Comparison of ENCODE assay signal across 20 mouse cellular contexts in the genomic region with DNA sequence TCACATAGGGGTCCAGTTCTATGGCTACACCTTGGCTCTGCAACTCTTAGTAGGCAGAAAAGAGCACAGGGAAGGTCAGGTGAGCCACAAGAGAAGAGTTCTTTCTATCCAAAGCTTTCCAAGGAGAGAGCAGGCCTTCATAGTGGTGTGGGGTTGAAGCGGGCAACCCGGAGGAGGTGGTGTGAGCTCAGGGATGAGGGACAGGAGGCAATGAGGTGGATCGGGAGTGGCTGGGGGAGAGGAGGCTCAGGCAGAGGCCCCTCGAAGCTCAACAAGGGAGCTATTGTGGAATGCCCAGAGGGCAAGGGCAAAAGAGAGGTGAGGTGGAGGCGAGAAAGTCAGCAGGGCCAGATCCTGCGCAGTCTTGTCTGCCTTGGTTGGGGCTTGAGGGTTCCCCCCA. TPM values are rescaled to one million over a fixed set of nuclear protein-coding genes. Genes with fewer than 3 reads are reported as not detected.
A peak's percentile ranks its signal among the peaks of the same experiment; 100 is the strongest.
DNase-seq lines count a peak whose midpoint lies in the region; ATAC-seq lines count a peak whose summit lies in the region.
"Had no signal": no experiment of that assay in that cellular context is flagged by ENCODE, and none has a peak within 500 bp of the region (broad histone marks: within the 10 kb centered on the region; RNA-seq: fewer than 3 reads in every experiment).

No protein-coding gene starts in this region.

- H3K27ac ChIP-seq in forebrain, embryonic 10.5 days: 0 out of 2 replicates have a peak overlapping the region, but pooled peaks have one; percentile 35
- H3K27ac ChIP-seq in forebrain, embryonic 12.5 days: no peak overlapping the region
- no peak overlapping the region for H3K27ac ChIP-seq in kidney, embryonic 15.5 days
- 0 out of 2 replicates have a peak overlapping the region, but pooled peaks have one; percentile 7 for H3K27ac ChIP-seq in liver, embryonic 12.5 days
- 0 out of 2 replicates have a peak overlapping the region, but pooled peaks have one; percentile 48 for H3K27ac ChIP-seq in embryonic facial prominence, embryonic 10.5 days (replicated peaks)
- H3K27ac ChIP-seq: embryonic facial prominence, embryonic 12.5 days; heart, embryonic 13.5 days; hindbrain, embryonic 12.5 days had no signal

- no peak for DNase-seq in forebrain, embryonic 10.5 days (ENCODE audit: extremely low spot score, low spot score)
- DNase-seq in kidney, postnatal 14 days: no peak
- no peak for DNase-seq in liver
- no peak for DNase-seq in embryonic facial prominence, embryonic 10.5 days (ENCODE audit: low spot score)
- DNase-seq: adrenal gland, postnatal 10 days; B cell, adult 2 months; cerebellum, adult 11 months; cerebellum, adult 8-10 months; cerebellum, postnatal 14 days; embryo, embryonic 11 days; heart, postnatal 36 days had no signal

- H3K4me2 ChIP-seq in forebrain, embryonic 12.5 days: no peak overlapping the region
- H3K4me2 ChIP-seq in kidney, embryonic 15.5 days: no peak overlapping the region
- no peak overlapping the region for H3K4me2 ChIP-seq in liver, embryonic 12.5 days
- H3K4me2 ChIP-seq: embryonic facial prominence, embryonic 12.5 days; heart, embryonic 13.5 days; hindbrain, embryonic 12.5 days had no signal

- no peak overlapping the region for H3K4me3 ChIP-seq in forebrain, embryonic 10.5 days
- no peak overlapping the region for H3K4me3 ChIP-seq in forebrain, embryonic 12.5 days (replicated peaks)
- H3K4me3 ChIP-seq in kidney, embryonic 15.5 days (replicated peaks): no peak overlapping the region
- H3K4me3 ChIP-seq in liver, embryonic 12.5 days: no peak overlapping the region
- no peak overlapping the region for H3K4me3 ChIP-seq in embryonic facial prominence, embryonic 10.5 days
- H3K4me3 ChIP-seq: embryonic facial prominence, embryonic 12.5 days; heart, embryonic 13.5 days; hindbrain, embryonic 12.5 days had no signal

- H3K9me3 ChIP-seq in forebrain, embryonic 10.5 days: no peaks in the 10 kb centered on the region
- H3K9me3 ChIP-seq in forebrain, embryonic 12.5 days: no peaks in the 10 kb centered on the region
- no peaks in the 10 kb centered on the region for H3K9me3 ChIP-seq in kidney, embryonic 15.5 days (replicated peaks)
- no peaks in the 10 kb centered on the region for H3K9me3 ChIP-seq in liver, embryonic 12.5 days (replicated peaks)
- H3K9me3 ChIP-seq in embryonic facial prominence, embryonic 10.5 days: no peaks in the 10 kb centered on the region
- H3K9me3 ChIP-seq: embryonic facial prominence, embryonic 12.5 days; heart, embryonic 13.5 days; hindbrain, embryonic 12.5 days had no signal

- H3K36me3 ChIP-seq in forebrain, embryonic 10.5 days (replicated peaks): no peaks in the 10 kb centered on the region
- H3K36me3 ChIP-seq in forebrain, embryonic 12.5 days (replicated peaks): no peaks in the 10 kb centered on the region
- H3K36me3 ChIP-seq in kidney, embryonic 15.5 days: no peaks in the 10 kb centered on the region
- no peaks in the 10 kb centered on the region for H3K36me3 ChIP-seq in liver, embryonic 12.5 days
- H3K36me3 ChIP-seq in embryonic facial prominence, embryonic 10.5 days (replicated peaks): no peaks in the 10 kb centered on the region
- H3K36me3 ChIP-seq: embryonic facial prominence, embryonic 12.5 days; G1E; heart, embryonic 13.5 days; hindbrain, embryonic 12.5 days had no signal

- WGBS in forebrain, embryonic 10.5 days: 63% methylated on average over 6 of the region's 6 CpGs
- 70% methylated on average over 6 of the region's 6 CpGs for WGBS in forebrain, embryonic 12.5 days
- WGBS in kidney, embryonic 15.5 days: 20% methylated on average over 6 of the region's 6 CpGs
- 72% methylated on average over 6 of the region's 6 CpGs for WGBS in liver, embryonic 12.5 days (ENCODE audit: insufficient replicate concordance)
- 37% methylated on average over 6 of the region's 6 CpGs for WGBS in embryonic facial prominence, embryonic 10.5 days

- peaks cover 13% of the 10 kb centered on the region; the same call in 1 of the 2 replicates for H3K27me3 ChIP-seq in forebrain, embryonic 10.5 days (ENCODE audit: poor library complexity, severe bottlenecking)
- H3K27me3 ChIP-seq in forebrain, embryonic 12.5 days: peaks cover 12% of the 10 kb centered on the region
- H3K27me3 ChIP-seq in kidney, embryonic 15.5 days: no peaks in the 10 kb centered on the region
- H3K27me3 ChIP-seq in liver, embryonic 12.5 days (replicated peaks): no peaks in the 10 kb centered on the region; the same call in 1 of the 2 replicates
- 0 out of 2 replicates have a peak, but pooled peaks cover 7% of the 10 kb centered on the region for H3K27me3 ChIP-seq in embryonic facial prominence, embryonic 10.5 days (replicated peaks; ENCODE audit: low read depth, poor library complexity, severe bottlenecking)
- H3K27me3 ChIP-seq: embryonic facial prominence, embryonic 12.5 days; hindbrain, embryonic 12.5 days had no signal

- ATAC-seq in forebrain, embryonic 12.5 days (ENCODE audit: low FRiP score): no peak
- ATAC-seq in kidney, embryonic 15.5 days (replicated peaks; ENCODE audit: low FRiP score): peak; percentile 76
- no peak for ATAC-seq in liver, embryonic 12.5 days
- ATAC-seq: CD4-positive, CD25-positive, alpha-beta regulatory T cell, adult 4 months; forebrain, embryonic 14.5 days had no signal

- H3K4me1 ChIP-seq in forebrain, embryonic 10.5 days: peaks cover 45% of the 10 kb centered on the region
- peaks cover 11% of the 10 kb centered on the region; the same call in 1 of the 2 replicates for H3K4me1 ChIP-seq in forebrain, embryonic 12.5 days
- H3K4me1 ChIP-seq in kidney, embryonic 15.5 days: peaks cover 20% of the 10 kb centered on the region
- peaks cover 19% of the 10 kb centered on the region; the same call in 1 of the 2 replicates for H3K4me1 ChIP-seq in liver, embryonic 12.5 days
- peaks cover 46% of the 10 kb centered on the region for H3K4me1 ChIP-seq in embryonic facial prominence, embryonic 10.5 days

- no peak overlapping the region for H3K9ac ChIP-seq in forebrain, embryonic 12.5 days
- H3K9ac ChIP-seq in kidney, embryonic 15.5 days: no peak overlapping the region
- H3K9ac ChIP-seq in liver, embryonic 12.5 days: no peak overlapping the region
- H3K9ac ChIP-seq: embryonic facial prominence, embryonic 12.5 days; heart, embryonic 13.5 days; hindbrain, embryonic 12.5 days had no signal

RNA-seq across cellular contexts. Expression of a gene that starts 43.8 kb away (rescaled TPM):
- 200 and 274 TPM in 2 replicates for polyA plus RNA-seq in forebrain, embryonic 10.5 days (2016; fragmentation: Nextera tagmentation; extraction: Ambion mirVana)
- 143 and 148 TPM in 2 replicates for polyA plus RNA-seq in forebrain, embryonic 12.5 days (2016; fragmentation: Nextera tagmentation; extraction: Ambion mirVana)
- polyA plus RNA-seq in kidney, embryonic 15.5 days (2015; fragmentation: Nextera tagmentation; extraction: Ambion mirVana): 116 and 182 TPM in 2 replicates
- polyA plus RNA-seq in liver, embryonic 12.5 days (2016; fragmentation: Nextera tagmentation; extraction: Ambion mirVana): 529 and 540 TPM in 2 replicates
- 287 and 291 TPM in 2 replicates for polyA plus RNA-seq in embryonic facial prominence, embryonic 10.5 days (2016; fragmentation: Nextera tagmentation; extraction: Ambion mirVana)
- polyA plus RNA-seq: CD4-positive, CD25-positive, alpha-beta regulatory T cell, adult 4 months; G1E had no signal

Comparison
In these comparisons a context has a peak if more than half of its experiments do, and no peak if none do; other contexts are left out.
1. H3K27ac ChIP-seq: peak in forebrain, embryonic 10.5 days (single experiment), liver, embryonic 12.5 days (single experiment) and embryonic facial prominence, embryonic 10.5 days (single experiment); none in forebrain, embryonic 12.5 days (single experiment) and kidney, embryonic 15.5 days (single experiment).